Mouse (Mus musculus) forebrain, embryonic 10.5 days (tissue): Measurements from ENCODE around the gene Hhex. TPM values are rescaled to one million over a fixed set of nuclear protein-coding genes. Genes with fewer than 3 reads are reported as not detected.

Experiments used
- DNase-seq: peaks from one replicate; pipeline ENCODE4 v3.0.0-alpha.2; 2017; ENCODE audit warnings: low spot score; ENCODE audit errors: extremely low spot score
- H3K27ac ChIP-seq: fragments of 300-500 bp; sonication (generic); 2 replicates; pipeline ENCODE4 v1.5.1; 2016; ENCODE audit warnings: mild to moderate bottlenecking
- H3K27me3 ChIP-seq: fragments of 300-500 bp; sonication (generic); 2 replicates; pipeline ENCODE4 v1.6.1; 2016; ENCODE audit warnings: mild to moderate bottlenecking; ENCODE audit not compliant: poor library complexity, severe bottlenecking
- H3K36me3 ChIP-seq: fragments of 300-500 bp; sonication (generic); replicated peaks from 2 replicates; pipeline ENCODE4 v1.6.1; 2016; ENCODE audit warnings: mild to moderate bottlenecking, moderate library complexity
- H3K4me1 ChIP-seq: fragments of 300-500 bp; sonication (generic); 2 replicates; pipeline ENCODE4 v1.6.1; 2016
- H3K4me3 ChIP-seq: fragments of 300-500 bp; sonication (generic); 2 replicates; pipeline ENCODE4 v1.5.1; 2016; ENCODE audit warnings: mild to moderate bottlenecking, moderate library complexity
- H3K9me3 ChIP-seq: fragments of 300-500 bp; sonication (generic); 2 replicates; pipeline ENCODE4 v1.6.1; 2016; ENCODE audit warnings: mild to moderate bottlenecking, moderate library complexity
- WGBS: fragments of 180-500 bp; shearing (Covaris S2); methylation state at CpG from one replicate; pipeline ENCODE4 v1.1.7; 2016; 5-methylcytosine and 5-hydroxymethylcytosine counted together
- polyA plus RNA-seq: library from polyadenylated mRNA; unstranded; fragments of >200 nt; fragmentation: Nextera tagmentation; extraction: Ambion mirVana; gene quantifications from 2 replicates; pipeline ENCODE4 v1.2.1, GENCODE M21; 2016

Gene Hhex
- polyA plus RNA-seq: 4.2 and 6.3 TPM in 2 replicates

DNA sequence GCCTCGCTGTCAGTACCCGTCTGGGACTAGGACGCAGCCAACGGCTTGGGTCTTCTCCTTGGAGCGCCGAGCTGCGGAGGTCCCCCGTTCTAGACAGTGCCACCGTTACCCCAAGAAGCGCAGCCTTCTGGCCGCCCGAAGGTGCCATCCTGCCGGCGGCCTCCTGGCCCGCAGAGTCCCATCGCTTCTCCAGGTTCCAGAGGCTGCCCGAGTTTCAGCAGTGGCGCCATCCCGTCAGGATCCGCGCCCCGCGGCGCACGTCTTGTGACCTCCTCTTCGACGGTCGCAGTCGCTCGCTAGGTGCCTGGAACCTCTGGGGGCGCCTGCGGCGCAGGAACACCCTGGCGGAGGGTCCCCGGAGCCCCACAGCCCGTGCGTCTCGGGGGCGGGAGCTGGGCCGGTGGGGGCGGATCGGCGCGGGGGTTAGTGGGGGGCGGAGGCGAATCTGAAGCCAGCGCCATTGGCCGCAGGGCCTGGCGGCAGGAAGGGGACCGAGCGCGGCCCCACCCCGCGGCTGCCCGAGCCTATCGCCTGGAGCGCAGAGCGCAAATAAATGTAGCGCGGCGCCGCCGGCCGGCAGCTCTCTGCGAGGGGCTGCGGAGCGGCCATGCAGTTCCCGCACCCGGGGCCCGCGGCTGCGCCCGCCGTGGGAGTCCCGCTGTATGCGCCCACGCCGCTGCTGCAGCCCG lies at the start of gene Hhex:
Gene Hhex (plus strand): TSS at position 548 of the 689 bp plus-strand sequence.
- no peaks in the 10 kb centered on the region; the same call in 1 of the 2 replicates for H3K9me3 ChIP-seq
- no peaks in the 10 kb centered on the region for H3K36me3 ChIP-seq
- peak; percentile 50 for DNase-seq
- peak within 1 kb of the TSS; percentile 72 for H3K27ac ChIP-seq
- peaks cover 96% of the 10 kb centered on the region for H3K27me3 ChIP-seq
- 1% methylated on average over 78 of the region's 79 CpGs for WGBS
- peaks cover 19% of the 10 kb centered on the region for H3K4me1 ChIP-seq
- peak within 1 kb of the TSS; percentile 52 for H3K4me3 ChIP-seq

DNA sequence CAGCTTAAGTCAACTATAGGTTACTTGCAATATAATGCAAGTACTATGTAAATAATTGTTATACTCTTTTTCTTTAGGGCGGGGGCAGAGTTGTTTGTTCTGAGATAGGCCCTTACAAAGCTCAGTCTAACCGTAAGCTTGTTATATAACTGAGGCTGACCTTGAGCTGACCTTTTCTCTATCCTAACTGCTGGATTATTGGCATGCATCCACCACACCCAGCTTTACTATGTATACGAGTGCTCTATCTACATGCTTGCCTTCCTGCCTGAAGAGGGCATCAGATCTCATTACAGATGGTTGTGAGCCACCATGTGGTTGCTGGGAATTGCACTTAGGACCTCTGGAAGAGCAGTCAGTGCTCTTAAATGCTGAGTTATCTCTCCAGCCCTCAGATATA lies 48.5 kb upstream of the Hhex start:
- WGBS: 86% methylated on average over 3 of the region's 3 CpGs
- Histone ChIP-seq H3K27me3 (no peaks in the 10 kb centered on the region), H3K36me3 (peaks cover 82% of the 10 kb centered on the region), H3K9me3 (no peaks in the 10 kb centered on the region), H3K27ac (no peak overlapping the region), H3K4me1 (no peaks in the 10 kb centered on the region), H3K4me3 (no peak overlapping the region)
- DNase-seq: no peak

DNA sequence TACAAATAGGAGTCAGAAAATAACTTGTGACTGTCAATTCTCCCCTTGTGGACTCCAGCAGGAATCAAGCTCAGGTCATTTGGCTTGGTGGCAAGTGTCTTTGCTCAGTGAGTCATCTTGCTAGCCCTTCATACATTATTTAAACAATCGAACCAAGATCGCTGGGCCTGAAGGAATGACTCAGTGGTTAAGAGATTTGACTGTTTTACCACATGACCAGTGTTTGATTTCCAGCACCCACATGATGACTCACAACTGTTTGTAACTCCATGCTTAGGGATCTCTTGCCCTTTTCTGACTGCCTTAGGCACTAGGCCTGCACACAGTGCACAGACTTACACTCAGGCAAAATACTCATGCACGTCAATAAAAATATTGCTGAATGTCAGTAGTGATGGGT lies 42.7 kb upstream of the Hhex start:
- Histone ChIP-seq H3K36me3 (peaks cover 99% of the 10 kb centered on the region), H3K9me3 (no peaks in the 10 kb centered on the region), H3K27ac (no peak overlapping the region), H3K4me1 (no peaks in the 10 kb centered on the region), H3K4me3 (no peak overlapping the region), H3K27me3 (no peaks in the 10 kb centered on the region)
- no peak for DNase-seq
- WGBS: 94% methylated on average over 3 of the region's 3 CpGs

DNA sequence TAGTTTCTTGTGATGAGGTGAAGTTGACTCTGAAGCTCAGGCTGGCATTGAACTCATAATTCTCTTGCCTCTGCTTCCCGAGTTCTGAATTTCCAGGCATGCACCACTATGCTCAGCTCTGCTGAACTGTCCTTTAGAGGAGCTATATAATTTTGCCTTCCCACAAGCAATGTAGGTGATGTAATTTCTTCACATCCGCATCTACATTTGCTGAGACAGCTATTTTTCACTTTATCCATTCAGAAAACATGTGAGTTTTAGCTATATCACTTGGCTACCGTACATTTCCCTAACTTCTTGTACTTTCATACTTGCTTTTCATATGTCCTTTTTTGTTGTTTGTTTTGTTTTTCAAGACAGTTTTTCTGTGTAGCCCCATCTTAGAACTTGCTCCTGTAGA lies 38.3 kb upstream of the Hhex start:
- H3K36me3 ChIP-seq: peaks cover 100% of the 10 kb centered on the region

DNA sequence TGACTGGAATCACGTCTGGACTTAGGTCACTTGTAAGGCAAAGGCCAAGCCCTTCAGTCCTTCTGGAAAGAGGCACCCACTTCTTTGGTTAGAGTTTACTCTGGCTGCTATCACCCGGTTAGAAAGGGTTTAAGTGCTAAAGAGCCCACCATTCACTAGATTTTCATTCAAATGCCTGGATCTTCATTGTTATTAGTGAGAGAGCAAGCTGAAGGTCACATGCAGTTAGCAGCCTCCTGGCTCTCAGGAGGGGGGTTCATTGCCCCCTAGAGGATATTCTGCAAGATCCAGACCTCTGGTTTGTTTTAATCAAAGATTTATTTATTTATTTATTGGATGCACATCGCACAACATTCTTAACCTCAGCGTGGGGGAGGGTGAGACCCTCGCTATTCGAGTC lies 33.7 kb upstream of the Hhex start:
- no peaks in the 10 kb centered on the region for H3K27me3 ChIP-seq
- H3K36me3 ChIP-seq: peaks cover 100% of the 10 kb centered on the region
- no peak for DNase-seq
- WGBS: 85% methylated on average over 6 of the region's 6 CpGs
- H3K4me3 ChIP-seq: no peak overlapping the region
- no peaks in the 10 kb centered on the region for H3K9me3 ChIP-seq
- H3K27ac ChIP-seq: no peak overlapping the region
- no peaks in the 10 kb centered on the region for H3K4me1 ChIP-seq

More for the DNA sequence above, 38.3 kb upstream of the Hhex start:
- WGBS: 94% methylated on average over 3 of the region's 3 CpGs
- no peak for DNase-seq
- Histone ChIP-seq H3K27ac (no peak overlapping the region), H3K27me3 (no peaks in the 10 kb centered on the region), H3K4me1 (no peaks in the 10 kb centered on the region), H3K9me3 (no peaks in the 10 kb centered on the region), H3K4me3 (no peak overlapping the region)

DNA sequence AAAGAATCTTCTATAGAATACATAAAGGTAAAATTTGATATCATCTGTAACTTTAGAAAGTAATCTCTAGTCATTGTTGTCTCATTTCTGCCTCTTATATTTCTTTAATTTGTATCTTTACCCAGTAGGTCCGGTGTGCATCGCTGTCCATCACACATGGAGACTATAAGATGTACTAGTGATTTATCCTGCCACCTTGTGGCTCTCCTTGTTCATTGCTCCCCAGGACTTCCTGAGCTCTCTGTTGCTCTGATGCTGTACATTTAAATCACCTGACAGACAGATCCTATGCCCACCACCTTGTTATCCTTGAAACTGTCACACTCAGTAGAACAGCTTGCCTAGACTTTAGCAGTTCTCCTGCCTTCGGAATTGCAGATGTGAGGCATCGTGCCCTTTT lies 16.3 kb upstream of the Hhex start:
- no peaks in the 10 kb centered on the region for H3K4me1 ChIP-seq
- no peaks in the 10 kb centered on the region for H3K27me3 ChIP-seq
- peaks cover 97% of the 10 kb centered on the region for H3K36me3 ChIP-seq
- no peak overlapping the region for H3K27ac ChIP-seq
- DNase-seq: no peak
- WGBS: 92% methylated on average over 4 of the region's 4 CpGs
- H3K4me3 ChIP-seq: no peak overlapping the region
- no peaks in the 10 kb centered on the region for H3K9me3 ChIP-seq

DNA sequence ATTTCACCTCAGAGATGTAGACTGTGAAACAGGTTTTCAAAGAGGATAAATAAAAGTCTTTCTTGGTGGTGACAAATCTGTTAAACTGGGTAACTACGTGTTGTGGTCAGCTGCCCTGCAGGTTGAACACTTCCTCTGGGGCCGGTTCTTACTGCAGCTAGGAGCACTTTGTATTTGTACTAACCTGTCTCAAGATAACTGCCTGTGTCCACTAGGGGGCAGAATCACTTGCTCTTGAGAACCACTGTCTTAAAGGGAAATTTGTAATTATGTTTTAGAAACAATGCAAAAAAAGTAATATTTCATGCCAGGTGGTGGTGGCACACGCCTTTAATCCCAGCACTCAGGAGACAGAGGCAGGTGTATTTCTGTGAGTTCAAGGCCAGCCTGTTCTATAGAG lies 15.0 kb upstream of the Hhex start:
- H3K4me1 ChIP-seq: no peaks in the 10 kb centered on the region
- DNase-seq: peak; percentile 28
- peaks cover 95% of the 10 kb centered on the region for H3K36me3 ChIP-seq
- no peak overlapping the region for H3K27ac ChIP-seq
- no peaks in the 10 kb centered on the region for H3K27me3 ChIP-seq
- WGBS: 66% methylated on average over 3 of the region's 3 CpGs
- H3K4me3 ChIP-seq: no peak overlapping the region
- H3K9me3 ChIP-seq: no peaks in the 10 kb centered on the region

DNA sequence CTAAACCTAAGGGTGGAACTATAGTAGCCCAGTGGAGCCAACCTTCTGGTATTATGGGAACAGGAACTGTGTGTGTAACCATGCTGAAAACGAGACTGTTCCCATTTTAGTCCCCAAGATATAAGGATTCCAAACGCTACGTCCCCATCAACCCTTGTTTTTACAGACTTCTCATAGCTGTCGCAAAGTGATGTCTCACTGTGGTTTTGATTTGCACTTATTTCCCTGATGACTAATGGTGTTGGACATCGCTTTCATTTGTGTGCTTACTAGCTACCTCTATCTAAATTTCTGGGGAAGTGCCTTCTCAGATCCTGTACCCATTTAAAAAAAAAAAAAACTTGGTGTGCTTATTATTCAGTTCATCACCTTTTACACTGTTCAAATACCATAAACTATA lies 6.0 kb upstream of the Hhex start:
- DNase-seq: no peak
- 83% methylated on average over 5 of the region's 5 CpGs for WGBS
- no peaks in the 10 kb centered on the region; the same call in 1 of the 2 replicates for H3K9me3 ChIP-seq
- peaks cover 14% of the 10 kb centered on the region for H3K36me3 ChIP-seq
- H3K27ac ChIP-seq: no peak overlapping the region
- H3K4me1 ChIP-seq: no peaks in the 10 kb centered on the region
- H3K27me3 ChIP-seq: peaks cover 38% of the 10 kb centered on the region
- H3K4me3 ChIP-seq: no peak overlapping the region

DNA sequence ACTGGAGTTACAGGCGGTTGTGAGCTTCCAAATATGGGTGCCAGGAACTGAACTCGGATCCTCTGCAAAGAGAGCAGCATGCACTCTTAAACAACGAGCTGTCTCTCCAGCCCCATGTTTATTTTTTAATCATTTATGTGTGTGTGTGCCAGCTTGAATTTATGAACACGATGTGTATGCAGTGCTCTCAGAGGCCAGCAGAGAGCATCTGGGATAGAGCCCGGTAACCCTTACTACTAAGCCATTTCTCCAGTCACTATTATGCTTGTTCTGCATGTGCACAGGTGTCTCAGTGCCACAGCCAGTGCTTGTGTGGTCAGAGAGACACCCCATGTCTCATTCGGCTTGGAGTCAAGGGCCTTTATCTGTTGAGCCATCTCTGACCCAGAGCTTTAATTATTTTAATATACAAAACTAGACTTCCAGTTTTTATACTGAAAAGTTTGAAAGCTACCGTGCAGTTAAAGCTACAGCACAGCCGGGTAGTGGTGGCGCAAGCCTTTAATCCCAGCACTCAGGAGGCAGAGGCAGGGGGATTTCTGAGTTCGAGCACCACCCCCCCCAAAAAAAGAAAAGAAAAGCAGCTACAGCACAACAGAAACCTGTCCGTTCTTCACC lies 3.4 kb upstream of the Hhex start:
- WGBS: 91% methylated on average over 11 of the region's 11 CpGs
- H3K27ac ChIP-seq: no peak overlapping the region
- H3K9me3 ChIP-seq: no peaks in the 10 kb centered on the region; the same call in 1 of the 2 replicates
- H3K27me3 ChIP-seq: peaks cover 65% of the 10 kb centered on the region
- no peak for DNase-seq
- no peaks in the 10 kb centered on the region for H3K36me3 ChIP-seq
- peaks cover 19% of the 10 kb centered on the region for H3K4me1 ChIP-seq
- no peak overlapping the region for H3K4me3 ChIP-seq

DNA sequence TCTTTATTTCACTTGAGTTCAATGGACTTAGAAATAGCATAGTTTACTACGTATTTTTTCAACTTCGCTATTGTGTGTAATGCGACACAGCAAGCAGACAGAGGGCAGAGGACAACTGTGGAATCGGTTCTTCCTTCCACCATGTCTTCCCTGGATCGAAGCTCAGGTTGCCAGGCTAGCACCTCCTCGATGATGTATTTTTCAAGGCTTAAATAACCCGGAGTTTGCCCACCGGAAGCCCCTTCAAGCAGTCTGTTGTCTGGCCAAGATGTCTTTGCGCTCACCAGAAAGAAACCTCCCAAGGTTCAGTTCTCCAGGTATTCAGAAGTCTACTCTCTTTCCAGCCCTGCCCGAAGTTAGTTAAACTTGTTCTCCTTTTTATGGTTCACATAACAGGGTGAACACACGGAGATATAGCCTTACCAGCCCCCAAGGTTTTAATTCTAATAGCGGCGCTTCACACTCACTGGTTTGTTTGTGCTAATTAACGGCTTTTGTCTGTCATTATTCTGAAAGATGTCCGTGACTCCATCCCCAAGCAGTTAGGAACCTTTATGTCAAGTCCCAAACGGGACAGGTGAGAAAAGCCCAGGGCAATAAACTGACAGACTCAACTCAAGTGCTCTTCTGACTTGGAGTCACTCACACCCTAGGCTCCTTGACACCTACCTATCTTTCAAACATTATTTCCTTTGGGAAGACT lies 1.6 kb upstream of the Hhex start:
- Histone ChIP-seq H3K36me3 (no peaks in the 10 kb centered on the region), H3K4me1 (peaks cover 19% of the 10 kb centered on the region), H3K27me3 (peaks cover 82% of the 10 kb centered on the region), H3K4me3 (no peak overlapping the region), H3K9me3 (no peaks in the 10 kb centered on the region; the same call in 1 of the 2 replicates), H3K27ac (no peak overlapping the region)
- WGBS: 22% methylated on average over 16 of the region's 16 CpGs
- no peak for DNase-seq

DNA sequence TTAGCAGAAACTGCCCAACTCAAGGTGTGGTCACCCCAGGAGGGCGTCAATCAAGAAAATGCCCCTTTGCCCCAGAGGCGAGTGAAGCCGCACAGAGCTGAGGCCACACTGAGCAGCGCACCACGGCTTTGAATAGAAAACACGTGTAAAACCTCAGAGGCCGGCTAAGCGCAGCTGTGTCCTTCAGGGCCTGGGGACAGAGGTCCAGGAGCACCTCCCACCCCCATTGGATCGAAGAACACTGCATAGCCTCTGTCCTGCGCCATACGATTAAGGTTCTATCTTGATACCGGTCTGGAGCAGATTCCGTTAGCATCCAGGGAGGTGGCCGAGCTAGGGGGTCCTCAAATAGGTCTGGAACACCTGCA lies 731 bp upstream of the Hhex start:
- H3K9me3 ChIP-seq: no peaks in the 10 kb centered on the region; the same call in 1 of the 2 replicates
- H3K27me3 ChIP-seq: peaks cover 91% of the 10 kb centered on the region
- peak overlapping the region; percentile 52 for H3K4me3 ChIP-seq
- WGBS: under 1% methylated on average over 14 of the region's 14 CpGs
- H3K36me3 ChIP-seq: no peaks in the 10 kb centered on the region
- peak; percentile 49 for DNase-seq
- peaks cover 19% of the 10 kb centered on the region for H3K4me1 ChIP-seq
- H3K27ac ChIP-seq: no peak overlapping the region

DNA sequence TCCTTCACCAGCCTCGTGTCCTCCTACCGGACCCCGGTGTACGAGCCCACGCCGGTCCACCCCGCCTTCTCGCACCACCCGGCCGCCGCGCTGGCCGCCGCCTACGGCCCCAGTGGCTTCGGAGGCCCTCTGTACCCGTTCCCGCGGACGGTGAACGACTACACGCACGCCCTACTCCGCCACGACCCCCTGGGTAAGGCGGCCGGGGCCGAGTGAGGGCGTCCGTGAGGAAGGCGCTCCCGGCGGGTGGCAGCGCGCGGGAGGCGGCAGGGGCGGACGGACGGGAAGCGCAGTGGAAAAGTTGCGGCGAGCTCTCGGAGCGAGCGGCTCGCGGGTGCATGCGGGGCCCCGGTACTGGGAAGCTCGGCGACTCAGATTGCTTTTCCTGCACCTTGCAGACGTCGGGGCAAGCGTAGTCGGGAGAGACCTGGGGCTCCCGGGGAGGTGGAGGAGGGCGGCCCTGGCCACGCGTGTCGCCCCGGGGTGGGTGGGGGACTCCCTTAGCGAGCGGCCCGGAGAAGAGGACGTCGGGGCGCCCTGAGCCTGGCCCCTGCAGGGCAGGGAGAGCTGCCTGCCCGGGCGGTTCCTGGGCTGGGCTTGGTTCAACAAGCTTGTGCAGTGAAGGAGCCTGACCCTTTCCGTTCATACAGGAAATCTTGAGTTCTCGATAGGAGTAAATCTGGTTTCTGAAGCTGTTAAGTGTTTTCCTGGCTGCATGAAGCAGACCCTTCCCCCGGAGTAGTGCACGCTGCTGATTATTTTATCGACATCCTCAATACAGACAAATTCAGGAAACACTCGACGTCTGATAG lies 637 bp downstream of the Hhex start:
- Histone ChIP-seq H3K27me3 (peaks cover 100% of the 10 kb centered on the region), H3K36me3 (no peaks in the 10 kb centered on the region), H3K4me1 (peaks cover 19% of the 10 kb centered on the region), H3K4me3 (peak overlapping the region; percentile 52), H3K27ac (peak overlapping the region; percentile 72), H3K9me3 (no peaks in the 10 kb centered on the region; the same call in 1 of the 2 replicates)
- WGBS: 1% methylated on average over 77 of the region's 77 CpGs
- DNase-seq: peak; percentile 55
